Mouse (Mus musculus) NIH3T3 (cell line): ENCODE results near the gene Pate4.
"Not testable (repeated sequence)": the region's sequence is repeated elsewhere in the genome, so short reads cannot be mapped to it uniquely, and the experiment has no call there.

Experiments used
- DNase-seq: peaks from one replicate; pipeline ENCODE4 v3.0.0-alpha.2; 2012; ENCODE audit warnings: low read depth

The Pate4 gene

GRCm38 (mm10) chr9:35611841-35612240, at the start of gene Pate4:
TSS of gene Pate4 (minus strand) at chr9:35611941.
- DNase-seq: no peak

GRCm38 (mm10) chr9:35648102-35648501, 36.4 kb upstream of the Pate4 start, which contains the start of gene Pate3:
TSS of gene Pate3 (minus strand) at chr9:35648202.
- no peak for DNase-seq

GRCm38 (mm10) chr9:35632981-35633380, 21.2 kb upstream of the Pate4 start:
- DNase-seq: peak; percentile 3

- not testable (repeated sequence) for DNase-seq
These were observed 5.0 kb upstream of the Pate4 start for GRCm38 (mm10) chr9:35616784-35617183.

GRCm38 (mm10) chr9:35614005-35614404, 2.3 kb upstream of the Pate4 start:
- DNase-seq: peak; percentile 28

- DNase-seq: no peak
These were observed 3.9 kb downstream of the Pate4 start for GRCm38 (mm10) chr9:35607647-35608405.

GRCm38 (mm10) chr9:35592903-35593302, 18.8 kb downstream of the Pate4 start:
- DNase-seq: peak; percentile 68

GRCm38 (mm10) chr9:35587674-35588073, 24.1 kb downstream of the Pate4 start:
- DNase-seq: no peak

GRCm38 (mm10) chr9:35574416-35574815, 37.3 kb downstream of the Pate4 start:
- DNase-seq: no peak

- DNase-seq: no peak
These were observed 41.1 kb downstream of the Pate4 start for GRCm38 (mm10) chr9:35570663-35571062.

- DNase-seq: peak; percentile 96
These were observed 41.9 kb downstream of the Pate4 start, which contains the start of the genes Pate2 and Hyls1 for GRCm38 (mm10) chr9:35569571-35570534. TSS of gene Pate2 (plus strand) at chr9:35570284. TSS of gene Hyls1 (minus strand) at chr9:35570398.

GRCm38 (mm10) chr9:35567995-35568394, 43.7 kb downstream of the Pate4 start:
- no peak for DNase-seq

- no peak for DNase-seq
These were observed 47.1 kb downstream of the Pate4 start for GRCm38 (mm10) chr9:35564536-35565240.

- DNase-seq: no peak
These were observed 50.2 kb downstream of the Pate4 start for GRCm38 (mm10) chr9:35561583-35561982.

GRCm38 (mm10) chr9:35561076-35561475, 50.7 kb downstream of the Pate4 start:
- DNase-seq: no peak

- DNase-seq: peak; percentile 84
These were observed 52.5 kb downstream of the Pate4 start for GRCm38 (mm10) chr9:35559009-35559890.

GRCm38 (mm10) chr9:35558257-35559008, 53.3 kb downstream of the Pate4 start, which contains the start of the genes Ddx25 and Pus3:
TSS of gene Ddx25 (minus strand) at chr9:35558528.
TSS of gene Pus3 (plus strand) at chr9:35558595.
- DNase-seq: no peak
